8 mouse cellular contexts compared by ENCODE assay signal in genomic region chr16:16984423-16984941, GRCm38 (mm10). TPM values are rescaled to one million over a fixed set of nuclear protein-coding genes. Genes with fewer than 3 reads are reported as not detected.
DNase-seq lines count a peak whose midpoint lies in the region; ATAC-seq lines count a peak whose summit lies in the region.

No protein-coding gene starts in this region.

- no peaks in the 10 kb centered on the region for H3K27me3 ChIP-seq in heart, embryonic 15.5 days
- no peaks in the 10 kb centered on the region for H3K27me3 ChIP-seq in hindbrain, embryonic 13.5 days
- H3K27me3 ChIP-seq in midbrain, embryonic 13.5 days: no peaks in the 10 kb centered on the region

- 6% methylated on average over 9 of the region's 9 CpGs for WGBS in heart, embryonic 15.5 days
- WGBS in hindbrain, embryonic 13.5 days: 28% methylated on average over 9 of the region's 9 CpGs
- 27% methylated on average over 9 of the region's 9 CpGs for WGBS in midbrain, embryonic 13.5 days

- H3K4me1 ChIP-seq in heart, embryonic 15.5 days (replicated peaks): peaks cover 19% of the 10 kb centered on the region
- peaks cover 29% of the 10 kb centered on the region for H3K4me1 ChIP-seq in hindbrain, embryonic 13.5 days (replicated peaks)
- peaks cover 29% of the 10 kb centered on the region for H3K4me1 ChIP-seq in midbrain, embryonic 13.5 days (replicated peaks)

- ATAC-seq in heart, embryonic 15.5 days (replicated peaks; ENCODE audit: insufficient number of reproducible peaks, insufficient read depth, low FRiP score, low read depth): no peak
- ATAC-seq in hindbrain, embryonic 13.5 days (ENCODE audit: low FRiP score): no peak
- no peak for ATAC-seq in midbrain, embryonic 13.5 days
- no peak for ATAC-seq in CD4-positive, CD25-positive, alpha-beta regulatory T cell, adult 4 months

- no peak overlapping the region for H3K27ac ChIP-seq in heart, embryonic 15.5 days
- no peak overlapping the region; the same call in 1 of the 2 replicates for H3K27ac ChIP-seq in hindbrain, embryonic 13.5 days
- H3K27ac ChIP-seq in midbrain, embryonic 13.5 days: no peak overlapping the region

- peak overlapping the region; percentile 80 for H3K9ac ChIP-seq in heart, embryonic 15.5 days
- peak overlapping the region; percentile 97 for H3K9ac ChIP-seq in hindbrain, embryonic 13.5 days
- H3K9ac ChIP-seq in midbrain, embryonic 13.5 days (replicated peaks): peak overlapping the region; percentile 97

- no peaks in the 10 kb centered on the region; the same call in 1 of the 2 replicates for H3K36me3 ChIP-seq in heart, embryonic 15.5 days
- peaks cover 9% of the 10 kb centered on the region; the same call in 1 of the 2 replicates for H3K36me3 ChIP-seq in hindbrain, embryonic 13.5 days
- H3K36me3 ChIP-seq in midbrain, embryonic 13.5 days: peaks cover 12% of the 10 kb centered on the region; the same call in 1 of the 2 replicates

- H3K4me2 ChIP-seq in heart, embryonic 15.5 days: peak overlapping the region; percentile 70
- peak overlapping the region; percentile 70 for H3K4me2 ChIP-seq in hindbrain, embryonic 13.5 days
- H3K4me2 ChIP-seq in midbrain, embryonic 13.5 days (replicated peaks): peak overlapping the region; percentile 63

- peak overlapping the region; percentile 86 for H3K4me3 ChIP-seq in heart, embryonic 15.5 days
- H3K4me3 ChIP-seq in hindbrain, embryonic 13.5 days: peak overlapping the region; percentile 100
- peak overlapping the region; percentile 99 for H3K4me3 ChIP-seq in midbrain, embryonic 13.5 days (replicated peaks)

- intact Hi-C loops in heart, postnatal 25 days (cut with DNase I): no loop called here
- intact Hi-C loops in left cerebral cortex, postnatal 10 days (cut with DNase I): no loop called here

- DNase-seq in heart, postnatal 25 days (ENCODE audit: low spot score): no peak
- DNase-seq in MN1 (ENCODE audit: low spot score): peak; percentile 9
- DNase-seq in layer of hippocampus, postnatal 36 days: no peak
- DNase-seq in left cerebral cortex, postnatal 10 days (ENCODE audit: extremely low spot score in 1 of 2, low spot score in 2 of 2): no peak

- no peaks in the 10 kb centered on the region for H3K9me3 ChIP-seq in heart, embryonic 15.5 days (replicated peaks)
- H3K9me3 ChIP-seq in hindbrain, embryonic 13.5 days: no peaks in the 10 kb centered on the region
- H3K9me3 ChIP-seq in midbrain, embryonic 13.5 days: no peaks in the 10 kb centered on the region

RNA-seq across cellular contexts. Expression of gene Mapk1, which starts 1.3 kb away (rescaled TPM):
- 119 and 121 TPM in 2 replicates for polyA plus RNA-seq in heart, embryonic 15.5 days (2015; fragmentation: Nextera tagmentation; extraction: Ambion mirVana)
- total RNA-seq in heart, postnatal 25 days (2021): 100 to 1,000 TPM in 1 of 2 experiments, 10 to 100 TPM in 1; 99.1 to 108 TPM
- 166 and 169 TPM in 2 replicates for polyA plus RNA-seq in hindbrain, embryonic 13.5 days (2015; fragmentation: Nextera tagmentation; extraction: Ambion mirVana)
- 160 and 173 TPM in 2 replicates for polyA plus RNA-seq in midbrain, embryonic 13.5 days (2015; fragmentation: Nextera tagmentation; extraction: Ambion mirVana)
- 100 to 1,000 TPM; 522 to 529 TPM for total RNA-seq in layer of hippocampus, postnatal 36 days (2021)
- 100 to 1,000 TPM; 469 to 480 TPM for total RNA-seq in left cerebral cortex, postnatal 10 days (2021)
- polyA plus RNA-seq in CD4-positive, CD25-positive, alpha-beta regulatory T cell, adult 4 months (2017; shearing (Covaris generic)): 10 to 100 TPM; 19.1 to 32.1 TPM
